Mouse (Mus musculus) megakaryocyte, embryonic 14.5 days (primary cell): ENCODE data around the gene Mms22l.

ENCODE experiments used
- FLI1 ChIP-seq: IDR thresholded peaks from 2 replicates; pipeline ENCODE4 v1.6.1; 2012; ENCODE audit warnings: low read length, inconsistent platforms, mixed read lengths
- GATA1 ChIP-seq: IDR thresholded peaks from 3 replicates; pipeline ENCODE4 v1.6.1; 2012; ENCODE audit warnings: mixed read lengths, low read length, inconsistent platforms, borderline replicate concordance

DNA sequence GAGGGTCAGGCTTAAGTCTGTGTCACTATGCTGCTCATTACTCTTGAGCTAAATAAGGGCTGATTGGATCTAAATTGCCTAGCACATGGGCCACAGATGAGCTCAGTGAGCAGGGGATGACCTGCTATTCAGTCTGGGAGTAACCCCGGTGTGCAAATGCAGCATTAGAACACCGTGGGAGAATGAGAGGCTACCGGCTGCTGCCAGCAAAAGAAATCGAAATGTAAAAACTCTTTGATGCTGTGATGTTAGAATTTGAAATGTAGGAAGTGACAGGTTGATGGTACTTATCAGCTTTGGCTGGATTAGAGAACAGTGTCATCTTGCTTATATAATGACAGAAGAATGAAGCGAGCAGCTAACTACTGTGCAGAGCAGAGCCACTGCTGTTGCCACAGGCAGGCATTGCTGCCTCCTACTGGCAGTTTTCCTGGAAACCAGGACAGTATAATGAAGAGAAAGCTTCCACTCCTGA lies 48.5 kb downstream of the Mms22l start:
- TF ChIP-seq GATA1 (no peak), FLI1 (no peak)
